Mouse (Mus musculus) midbrain, postnatal 0 days (tissue): ENCODE data around the gene Cdh18. TPM values are rescaled to one million over a fixed set of nuclear protein-coding genes. Genes with fewer than 3 reads are reported as not detected.
A peak's percentile ranks its signal among the peaks of the same experiment; 100 is the strongest.

Experiments used
- ATAC-seq: fragments of 200-750 bp; cut with Nextera tagmentation; 2 replicates; pipeline ENCODE4 v1.8.0; 2017; ENCODE audit warnings: moderate number of reproducible peaks, mild to moderate bottlenecking, moderate TSS enrichment, moderate library complexity; ENCODE audit not compliant: low FRiP score
- DNase-seq: peaks from one replicate; pipeline ENCODE4 v3.0.0-alpha.2; 2015; ENCODE audit warnings: low spot score
- H3K27ac ChIP-seq: fragments of 300-500 bp; sonication (generic); 2 replicates; pipeline ENCODE4 v1.5.1; 2014; ENCODE audit warnings: low read depth, mild to moderate bottlenecking, low read length, mixed read lengths
- H3K27me3 ChIP-seq: fragments of 300-500 bp; sonication (generic); 2 replicates; pipeline ENCODE4 v1.6.1; 2014; ENCODE audit warnings: low read length, control low read depth, mixed read lengths; ENCODE audit not compliant: insufficient read depth
- H3K36me3 ChIP-seq: fragments of 300-500 bp; sonication (generic); 2 replicates; pipeline ENCODE4 v1.6.1; 2014; ENCODE audit warnings: low read length, control low read depth, mixed read lengths; ENCODE audit not compliant: insufficient read depth
- H3K4me1 ChIP-seq: fragments of 300-500 bp; sonication (generic); 2 replicates; pipeline ENCODE4 v1.6.1; 2014; ENCODE audit warnings: mild to moderate bottlenecking, control low read depth, antibody characterized with exemption, low read length, mixed read lengths; ENCODE audit not compliant: insufficient read depth
- H3K4me2 ChIP-seq: fragments of 300-500 bp; sonication (generic); 2 replicates; pipeline ENCODE4 v1.6.1; 2014; ENCODE audit warnings: low read depth, mild to moderate bottlenecking, low read length, mixed read lengths; ENCODE audit not compliant: poor library complexity, severe bottlenecking
- H3K4me3 ChIP-seq: fragments of 300-500 bp; sonication (generic); 2 replicates; pipeline ENCODE4 v1.5.1; 2014; ENCODE audit warnings: low read depth, mild to moderate bottlenecking, low read length, moderate library complexity
- H3K9ac ChIP-seq: fragments of 300-500 bp; sonication (generic); replicated peaks from 2 replicates; pipeline ENCODE4 v1.6.1; 2014; ENCODE audit warnings: mild to moderate bottlenecking, low read length, moderate library complexity, mixed read lengths; ENCODE audit not compliant: poor library complexity, severe bottlenecking
- H3K9me3 ChIP-seq: fragments of 300-500 bp; sonication (generic); 2 replicates; pipeline ENCODE4 v1.6.1; 2016; ENCODE audit warnings: low read length, control low read depth
- CTCF ChIP-seq: IDR thresholded peaks from 2 replicates; pipeline ENCODE4 v1.5.1; 2016; ENCODE audit warnings: antibody characterized with exemption, mild to moderate bottlenecking
- WGBS: fragments of 180-500 bp; shearing (Covaris S2); extraction: QIAGEN DNeasy Blood & Tissue Kit; methylation state at CpG from one replicate; pipeline ENCODE4 v1.1.7; 2014; 5-methylcytosine and 5-hydroxymethylcytosine counted together
- polyA plus RNA-seq: library from polyadenylated mRNA; unstranded; fragments of >200 nt; fragmentation: Nextera tagmentation; extraction: Ambion mirVana; gene quantifications from 2 replicates; pipeline ENCODE4 v1.2.1, GENCODE M21; 2015
- total RNA-seq: library from RNA; depleted of rRNA; stranded (reverse); fragments of >200 nt; gene quantifications from 2 replicates; pipeline ENCODE4 v1.2.3, GENCODE M21; 2014

Gene Cdh18
- total and polyA plus RNA-seq, 2 experiments from 2014 or later, result 11.6 to 52.8 TPM

DNA sequence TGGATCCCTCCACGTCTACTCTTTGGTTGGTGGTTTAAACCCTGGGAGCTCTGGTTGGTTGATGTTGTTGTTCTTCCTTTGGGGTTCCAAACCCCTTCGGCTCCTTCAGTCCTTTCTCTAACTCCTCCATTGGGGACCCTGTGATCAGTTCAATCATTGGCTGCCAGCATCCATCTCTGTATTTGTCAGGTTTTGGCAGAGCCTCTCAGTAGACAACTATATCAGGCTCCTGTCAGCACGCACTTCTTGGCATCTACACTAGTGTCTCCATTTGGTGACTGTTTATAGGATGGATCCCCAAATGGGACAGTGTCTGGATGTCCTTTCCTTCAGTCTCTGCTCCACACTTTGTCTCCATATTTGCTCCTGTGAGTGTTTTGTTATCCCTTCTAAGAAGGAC is 967.0 kb downstream of the Cdh18 start:
- WGBS, result 93% methylated on average over 3 of the region's 3 CpGs
- DNase-seq (no peak), ATAC-seq (no peak)
- H3K4me3 ChIP-seq, result no peak overlapping the region
- H3K36me3 ChIP-seq, result no peaks in the 10 kb centered on the region
- H3K9ac ChIP-seq, result no peak overlapping the region
- no peak for TF ChIP-seq CTCF
- no peaks in the 10 kb centered on the region for H3K27me3 ChIP-seq
- no peak overlapping the region for H3K4me2 ChIP-seq
- no peaks in the 10 kb centered on the region for H3K4me1 ChIP-seq
- no peaks in the 10 kb centered on the region for H3K9me3 ChIP-seq
- H3K27ac ChIP-seq, result no peak overlapping the region

GRCm38 (mm10) chr15:23518079-23518478 is 969.3 kb downstream of the Cdh18 start:
- Histone ChIP-seq H3K36me3 (no peaks in the 10 kb centered on the region), H3K9ac (no peak overlapping the region), H3K9me3 (no peaks in the 10 kb centered on the region), H3K27me3 (no peaks in the 10 kb centered on the region), H3K27ac (no peak overlapping the region), H3K4me2 (no peak overlapping the region), H3K4me3 (no peak overlapping the region), H3K4me1 (no peaks in the 10 kb centered on the region)
- WGBS, result 84% methylated on average over 2 of the region's 2 CpGs
- TF ChIP-seq CTCF, result no peak
- ATAC-seq, result no peak
- DNase-seq, result peak; percentile 49
